Mouse (Mus musculus) E14TG2a.4 (cell line): ENCODE measurements around the gene Inf2.

Source experiments
- H3K27me3 ChIP-seq: 2 replicates; pipeline ENCODE4 v1.6.1; 2014; ENCODE audit warnings: low read length, control low read depth; ENCODE audit not compliant: insufficient read depth
- H3K36me3 ChIP-seq: 2 replicates; pipeline ENCODE4 v1.6.1; 2014; ENCODE audit warnings: low read length, control low read depth; ENCODE audit not compliant: insufficient read depth
- H3K4me1 ChIP-seq: replicated peaks from 2 replicates; pipeline ENCODE4 v1.6.1; 2014; ENCODE audit warnings: low read depth, low read length, control low read depth
- H3K4me3 ChIP-seq: replicated peaks from 2 replicates; pipeline ENCODE4 v1.5.1; 2014; ENCODE audit warnings: mild to moderate bottlenecking, low read length
- H3K9me3 ChIP-seq: 2 replicates; pipeline ENCODE4 v1.6.1; 2014; ENCODE audit warnings: low read length, control low read depth
- CTCF ChIP-seq: conservative IDR thresholded peaks from 2 replicates; pipeline ENCODE4 v1.5.1; 2014; ENCODE audit warnings: low read length
- NANOG ChIP-seq: IDR thresholded peaks from 2 replicates; pipeline ENCODE4 v1.6.1; 2014; ENCODE audit warnings: borderline replicate concordance, low read length, mixed read lengths
- POU5F1 ChIP-seq: IDR thresholded peaks from 2 replicates; pipeline ENCODE4 v1.6.1; 2014; ENCODE audit warnings: low read length, borderline replicate concordance

Inf2 gene

GRCm38 (mm10) chr12:112620354-112621061 is 31.9 kb downstream of the Inf2 start:
- peak overlapping the region; percentile 76 for H3K4me3 ChIP-seq
- H3K4me1 ChIP-seq: peaks cover 42% of the 10 kb centered on the region
- H3K36me3 ChIP-seq: no peaks in the 10 kb centered on the region
- H3K27me3 ChIP-seq: peaks cover 63% of the 10 kb centered on the region
- no peak for TF ChIP-seq CTCF
- no peaks in the 10 kb centered on the region for H3K9me3 ChIP-seq

- peaks cover 63% of the 10 kb centered on the region for H3K27me3 ChIP-seq
Measured at GRCm38 (mm10) chr12:112621900-112622299, 33.3 kb downstream of the Inf2 start.

GRCm38 (mm10) chr12:112623742-112624141 is 35.2 kb downstream of the Inf2 start:
- peaks cover 41% of the 10 kb centered on the region for H3K4me1 ChIP-seq
- no peak overlapping the region for H3K4me3 ChIP-seq
- no peak for TF ChIP-seq POU5F1
- no peak for TF ChIP-seq NANOG
- peak; percentile 97 for TF ChIP-seq CTCF
- no peaks in the 10 kb centered on the region for H3K36me3 ChIP-seq
- H3K9me3 ChIP-seq: no peaks in the 10 kb centered on the region
- peaks cover 54% of the 10 kb centered on the region for H3K27me3 ChIP-seq

More at GRCm38 (mm10) chr12:112621900-112622299, 33.3 kb downstream of the Inf2 start:
- Histone ChIP-seq H3K9me3 (no peaks in the 10 kb centered on the region), H3K4me1 (peaks cover 49% of the 10 kb centered on the region), H3K36me3 (no peaks in the 10 kb centered on the region), H3K4me3 (no peak overlapping the region)
- no peak for TF ChIP-seq CTCF
- TF ChIP-seq POU5F1: no peak

GRCm38 (mm10) chr12:112625700-112626099 is 37.1 kb downstream of the Inf2 start:
- H3K4me1 ChIP-seq: peaks cover 34% of the 10 kb centered on the region
- TF ChIP-seq CTCF (no peak), NANOG (no peak), POU5F1 (no peak)
- H3K4me3 ChIP-seq: no peak overlapping the region

GRCm38 (mm10) chr12:112626455-112626854 is 37.9 kb downstream of the Inf2 start:
- Histone ChIP-seq H3K36me3 (no peaks in the 10 kb centered on the region), H3K27me3 (peaks cover 39% of the 10 kb centered on the region), H3K9me3 (no peaks in the 10 kb centered on the region), H3K4me1 (peaks cover 29% of the 10 kb centered on the region), H3K4me3 (no peak overlapping the region)
- no peak for TF ChIP-seq NANOG
- no peak for TF ChIP-seq CTCF
- no peak for TF ChIP-seq POU5F1

More at GRCm38 (mm10) chr12:112625700-112626099, 37.1 kb downstream of the Inf2 start:
- H3K36me3 ChIP-seq: no peaks in the 10 kb centered on the region
- H3K9me3 ChIP-seq: no peaks in the 10 kb centered on the region
- H3K27me3 ChIP-seq: peaks cover 42% of the 10 kb centered on the region

GRCm38 (mm10) chr12:112627097-112627881 is 38.7 kb downstream of the Inf2 start:
- Histone ChIP-seq H3K9me3 (no peaks in the 10 kb centered on the region), H3K4me1 (peaks cover 35% of the 10 kb centered on the region), H3K36me3 (no peaks in the 10 kb centered on the region), H3K4me3 (no peak overlapping the region), H3K27me3 (peaks cover 38% of the 10 kb centered on the region)
- TF ChIP-seq POU5F1 (no peak), CTCF (peak; percentile 99)

- Histone ChIP-seq H3K27me3 (peaks cover 38% of the 10 kb centered on the region), H3K4me3 (no peak overlapping the region), H3K36me3 (no peaks in the 10 kb centered on the region), H3K4me1 (peaks cover 37% of the 10 kb centered on the region), H3K9me3 (no peaks in the 10 kb centered on the region)
- TF ChIP-seq CTCF: no peak
- no peak for TF ChIP-seq NANOG
- no peak for TF ChIP-seq POU5F1
Measured at GRCm38 (mm10) chr12:112628197-112628596, 39.6 kb downstream of the Inf2 start.

- peak overlapping the region; percentile 51 for H3K4me3 ChIP-seq
- H3K9me3 ChIP-seq: no peaks in the 10 kb centered on the region
- no peak for TF ChIP-seq POU5F1
- TF ChIP-seq NANOG: no peak
- TF ChIP-seq CTCF: no peak
- peaks cover 39% of the 10 kb centered on the region for H3K4me1 ChIP-seq
- H3K36me3 ChIP-seq: no peaks in the 10 kb centered on the region
- peaks cover 34% of the 10 kb centered on the region for H3K27me3 ChIP-seq
Measured at GRCm38 (mm10) chr12:112628928-112629721, 40.5 kb downstream of the Inf2 start.

GRCm38 (mm10) chr12:112630029-112630428 is 41.4 kb downstream of the Inf2 start:
- TF ChIP-seq POU5F1: no peak
- TF ChIP-seq CTCF: no peak
- no peak for TF ChIP-seq NANOG
- Histone ChIP-seq H3K27me3 (peaks cover 34% of the 10 kb centered on the region), H3K9me3 (no peaks in the 10 kb centered on the region)

More at GRCm38 (mm10) chr12:112630029-112630428, 41.4 kb downstream of the Inf2 start:
- Histone ChIP-seq H3K4me3 (no peak overlapping the region), H3K4me1 (peaks cover 46% of the 10 kb centered on the region), H3K36me3 (no peaks in the 10 kb centered on the region)
